Mouse (Mus musculus): ENCODE measurements around the gene Tcf7l1. TPM values are rescaled to one million over a fixed set of nuclear protein-coding genes. Genes with fewer than 3 reads are reported as not detected.

Gene Tcf7l1
- polyA plus RNA-seq, 1 experiment from 2014 or later: 7.8 TPM

DNA sequence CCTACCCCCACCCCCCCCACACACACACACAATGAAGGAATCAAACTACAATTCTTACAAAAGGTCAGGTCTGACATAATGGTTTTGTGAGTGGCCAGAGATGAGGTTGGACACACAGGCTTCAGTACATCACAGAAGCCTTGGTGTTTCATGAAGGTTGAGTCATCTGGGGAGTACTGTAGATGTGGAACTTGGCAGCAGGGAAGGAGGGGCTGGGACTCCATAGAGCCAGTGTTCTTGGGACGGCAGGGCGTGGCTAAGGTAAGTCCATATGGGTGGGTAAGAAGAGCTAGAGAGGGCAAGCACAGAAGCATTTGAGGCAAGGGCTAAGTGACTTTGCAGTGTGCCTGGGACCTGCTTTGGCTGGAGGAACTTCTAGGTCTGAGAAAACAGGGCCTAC, 185.0 kb downstream of the Tcf7l1 start:
- DNase-seq (no peak), ATAC-seq (ENCODE audit: low FRiP score, low TSS enrichment) (no peak)
- peaks cover 35% of the 10 kb centered on the region for H3K36me3 ChIP-seq (ENCODE audit: control insufficient read depth, insufficient read depth, low read length)
- no peak overlapping the region for H3K9ac ChIP-seq (replicated peaks; ENCODE audit: low read length)
- no peak overlapping the region for H3K27ac ChIP-seq (replicated peaks; ENCODE audit: low read depth, low read length)
- no peak overlapping the region for H3K4me3 ChIP-seq (replicated peaks; ENCODE audit: low read depth, low read length)
- peaks cover under 1% of the 10 kb centered on the region; the same call in 1 of the 2 replicates for H3K4me1 ChIP-seq (ENCODE audit: control insufficient read depth, insufficient read depth, low read length)
- no peaks in the 10 kb centered on the region for H3K9me3 ChIP-seq (ENCODE audit: control insufficient read depth, low read length)
- H3K27me3 ChIP-seq (ENCODE audit: control insufficient read depth, insufficient read depth, low read length): no peaks in the 10 kb centered on the region
- no peak overlapping the region for H3K4me2 ChIP-seq (ENCODE audit: low read length)
- WGBS: 92% methylated on average over 2 of the region's 2 CpGs

- H3K4me2 ChIP-seq (ENCODE audit: low read length): no peak overlapping the region
- no peaks in the 10 kb centered on the region for H3K27me3 ChIP-seq (ENCODE audit: control insufficient read depth, insufficient read depth, low read length)
- WGBS: 64% methylated on average over 1 of the region's 1 CpGs
- no peak for ATAC-seq (ENCODE audit: low FRiP score, low TSS enrichment)
- H3K27ac ChIP-seq (replicated peaks; ENCODE audit: low read depth, low read length): no peak overlapping the region
- H3K9me3 ChIP-seq (ENCODE audit: control insufficient read depth, low read length): no peaks in the 10 kb centered on the region
- H3K4me1 ChIP-seq (ENCODE audit: control insufficient read depth, insufficient read depth, low read length): peaks cover 13% of the 10 kb centered on the region; the same call in 1 of the 2 replicates
- H3K36me3 ChIP-seq (ENCODE audit: control insufficient read depth, insufficient read depth, low read length): peaks cover 16% of the 10 kb centered on the region
- no peak overlapping the region for H3K9ac ChIP-seq (replicated peaks; ENCODE audit: low read length)
- H3K4me3 ChIP-seq (replicated peaks; ENCODE audit: low read depth, low read length): no peak overlapping the region
- peak; percentile 78 for DNase-seq
Observed at GRCm38 (mm10) chr6:72601732-72602131, 187.3 kb downstream of the Tcf7l1 start.

DNA sequence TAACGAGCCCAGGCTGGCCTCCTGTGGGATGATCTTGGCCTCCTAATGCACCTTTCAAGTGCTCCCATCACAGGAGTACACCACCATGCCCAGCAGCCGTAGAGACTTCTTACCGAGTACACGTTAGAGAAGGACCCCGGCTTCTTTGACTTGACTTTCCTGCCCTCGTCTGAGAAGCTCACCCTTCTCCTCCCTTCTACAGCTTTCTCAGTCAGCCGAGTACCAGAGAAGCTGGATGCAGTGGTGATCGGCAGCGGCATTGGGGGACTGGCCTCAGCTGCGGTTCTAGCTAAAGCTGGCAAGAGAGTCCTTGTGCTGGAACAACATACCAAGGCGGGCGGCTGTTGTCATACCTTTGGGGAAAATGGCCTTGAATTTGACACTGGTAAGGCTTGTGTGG, 188.3 kb downstream of the Tcf7l1 start:
- DNase-seq (no peak), ATAC-seq (ENCODE audit: low FRiP score, low TSS enrichment) (no peak)
- H3K4me2 ChIP-seq (ENCODE audit: low read length): no peak overlapping the region
- H3K4me3 ChIP-seq (replicated peaks; ENCODE audit: low read depth, low read length): no peak overlapping the region
- no peaks in the 10 kb centered on the region for H3K27me3 ChIP-seq (ENCODE audit: control insufficient read depth, insufficient read depth, low read length)
- H3K9ac ChIP-seq (replicated peaks; ENCODE audit: low read length): no peak overlapping the region
- H3K27ac ChIP-seq (replicated peaks; ENCODE audit: low read depth, low read length): no peak overlapping the region
- H3K4me1 ChIP-seq (ENCODE audit: control insufficient read depth, insufficient read depth, low read length): peaks cover 13% of the 10 kb centered on the region; the same call in 1 of the 2 replicates
- WGBS: 87% methylated on average over 12 of the region's 12 CpGs
- H3K9me3 ChIP-seq (ENCODE audit: control insufficient read depth, low read length): no peaks in the 10 kb centered on the region
- peaks cover 6% of the 10 kb centered on the region for H3K36me3 ChIP-seq (ENCODE audit: control insufficient read depth, insufficient read depth, low read length)

- Histone ChIP-seq H3K36me3 (ENCODE audit: control insufficient read depth, insufficient read depth, low read length) (peaks cover 3% of the 10 kb centered on the region; the same call in 1 of the 2 replicates), H3K4me2 (ENCODE audit: low read length) (no peak overlapping the region), H3K27ac (replicated peaks; ENCODE audit: low read depth, low read length) (no peak overlapping the region), H3K9me3 (ENCODE audit: control insufficient read depth, low read length) (no peaks in the 10 kb centered on the region), H3K27me3 (ENCODE audit: control insufficient read depth, insufficient read depth, low read length) (no peaks in the 10 kb centered on the region), H3K9ac (replicated peaks; ENCODE audit: low read length) (no peak overlapping the region), H3K4me3 (replicated peaks; ENCODE audit: low read depth, low read length) (no peak overlapping the region), H3K4me1 (ENCODE audit: control insufficient read depth, insufficient read depth, low read length) (peaks cover 13% of the 10 kb centered on the region; the same call in 1 of the 2 replicates)
- WGBS: 78% methylated on average over 6 of the region's 6 CpGs
- no peak for ATAC-seq (ENCODE audit: low FRiP score, low TSS enrichment)
- no peak for DNase-seq
Observed at GRCm38 (mm10) chr6:72600216-72600615, 188.8 kb downstream of the Tcf7l1 start.

GRCm38 (mm10) chr6:72598791-72599557, 190.1 kb downstream of the Tcf7l1 start:
- no peaks in the 10 kb centered on the region for H3K36me3 ChIP-seq (ENCODE audit: control insufficient read depth, insufficient read depth, low read length)

GRCm38 (mm10) chr6:72597956-72598753, 190.9 kb downstream of the Tcf7l1 start, which contains the start of the genes Elmod3 and Retsat:
Gene Elmod3 (minus strand): TSS chr6:72598413.
Gene Retsat (plus strand): TSS chr6:72598475.
- 1% methylated on average over 38 of the region's 38 CpGs for WGBS
- ATAC-seq (ENCODE audit: low FRiP score, low TSS enrichment) (peak; percentile 90), DNase-seq (peak; percentile 95)
- peak within 1 kb of the TSS; percentile 46 for H3K27ac ChIP-seq (replicated peaks; ENCODE audit: low read depth, low read length)
- peaks cover 13% of the 10 kb centered on the region; the same call in 1 of the 2 replicates for H3K4me1 ChIP-seq (ENCODE audit: control insufficient read depth, insufficient read depth, low read length)
- no peaks in the 10 kb centered on the region for H3K9me3 ChIP-seq (ENCODE audit: control insufficient read depth, low read length)
- H3K36me3 ChIP-seq (ENCODE audit: control insufficient read depth, insufficient read depth, low read length): no peaks in the 10 kb centered on the region
- no peaks in the 10 kb centered on the region for H3K27me3 ChIP-seq (ENCODE audit: control insufficient read depth, insufficient read depth, low read length)
- H3K4me3 ChIP-seq (replicated peaks; ENCODE audit: low read depth, low read length): peak within 1 kb of the TSS; percentile 61
- peak within 1 kb of the TSS; percentile 58 for H3K4me2 ChIP-seq (ENCODE audit: low read length)
- H3K9ac ChIP-seq (replicated peaks; ENCODE audit: low read length): peak within 1 kb of the TSS; percentile 69

More at GRCm38 (mm10) chr6:72598791-72599557, 190.1 kb downstream of the Tcf7l1 start:
- Histone ChIP-seq H3K4me2 (ENCODE audit: low read length) (peak overlapping the region; percentile 58), H3K9me3 (ENCODE audit: control insufficient read depth, low read length) (no peaks in the 10 kb centered on the region), H3K9ac (replicated peaks; ENCODE audit: low read length) (peak overlapping the region; percentile 69), H3K4me1 (ENCODE audit: control insufficient read depth, insufficient read depth, low read length) (peaks cover 13% of the 10 kb centered on the region; the same call in 1 of the 2 replicates), H3K27ac (replicated peaks; ENCODE audit: low read depth, low read length) (peak overlapping the region; percentile 46), H3K27me3 (ENCODE audit: control insufficient read depth, insufficient read depth, low read length) (no peaks in the 10 kb centered on the region), H3K4me3 (replicated peaks; ENCODE audit: low read depth, low read length) (peak overlapping the region; percentile 61)
- ATAC-seq (ENCODE audit: low FRiP score, low TSS enrichment) (no peak), DNase-seq (peak; percentile 48)
- 51% methylated on average over 12 of the region's 12 CpGs for WGBS

DNA sequence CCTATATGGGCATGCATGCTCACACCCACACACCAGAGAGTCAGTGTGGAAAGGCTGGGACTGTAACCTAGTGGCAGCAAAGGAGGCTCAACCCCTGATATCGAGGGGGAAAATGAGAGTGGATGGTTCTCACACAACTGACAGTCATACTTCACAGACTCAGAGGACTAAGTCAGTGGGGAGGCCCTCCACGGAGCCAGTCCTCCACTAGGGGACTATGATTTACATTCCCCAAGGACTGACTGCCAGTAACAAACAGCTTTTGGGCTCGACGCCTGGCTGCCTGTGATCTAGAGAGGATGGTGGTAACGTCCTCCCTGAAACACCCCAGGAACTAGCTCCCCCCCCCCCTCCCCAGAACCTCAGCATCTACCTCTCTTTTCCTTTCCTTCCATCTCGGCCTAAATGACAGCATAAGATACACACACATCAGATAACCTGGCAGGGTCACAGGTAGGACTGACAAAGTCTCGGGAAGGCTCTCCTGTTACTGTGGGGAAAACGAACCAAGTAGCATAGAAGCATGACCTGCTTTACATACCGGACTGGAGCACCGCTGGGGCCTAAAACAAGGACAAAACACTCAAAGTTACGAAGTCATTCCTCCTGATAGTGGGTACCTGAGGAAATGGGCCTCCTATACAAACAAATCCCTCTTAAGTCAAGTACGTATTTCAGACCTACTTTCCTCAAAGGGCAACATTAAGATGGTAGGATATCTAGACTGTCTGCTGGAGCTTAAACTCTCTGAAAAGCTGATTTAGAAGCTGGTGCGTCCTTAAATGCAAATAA, 191.8 kb downstream of the Tcf7l1 start:
- 47% methylated on average over 13 of the region's 13 CpGs for WGBS
- H3K4me1 ChIP-seq (ENCODE audit: control insufficient read depth, insufficient read depth, low read length): peaks cover 13% of the 10 kb centered on the region; the same call in 1 of the 2 replicates
- peak overlapping the region; percentile 69 for H3K9ac ChIP-seq (replicated peaks; ENCODE audit: low read length)
- H3K9me3 ChIP-seq (ENCODE audit: control insufficient read depth, low read length): no peaks in the 10 kb centered on the region
- no peaks in the 10 kb centered on the region for H3K36me3 ChIP-seq (ENCODE audit: control insufficient read depth, insufficient read depth, low read length)
- H3K4me3 ChIP-seq (replicated peaks; ENCODE audit: low read depth, low read length): peak overlapping the region; percentile 61
- DNase-seq (peak; percentile 2), ATAC-seq (ENCODE audit: low FRiP score, low TSS enrichment) (no peak)
- no peaks in the 10 kb centered on the region for H3K27me3 ChIP-seq (ENCODE audit: control insufficient read depth, insufficient read depth, low read length)
- peak overlapping the region; percentile 58 for H3K4me2 ChIP-seq (ENCODE audit: low read length)
- H3K27ac ChIP-seq (replicated peaks; ENCODE audit: low read depth, low read length): no peak overlapping the region

DNA sequence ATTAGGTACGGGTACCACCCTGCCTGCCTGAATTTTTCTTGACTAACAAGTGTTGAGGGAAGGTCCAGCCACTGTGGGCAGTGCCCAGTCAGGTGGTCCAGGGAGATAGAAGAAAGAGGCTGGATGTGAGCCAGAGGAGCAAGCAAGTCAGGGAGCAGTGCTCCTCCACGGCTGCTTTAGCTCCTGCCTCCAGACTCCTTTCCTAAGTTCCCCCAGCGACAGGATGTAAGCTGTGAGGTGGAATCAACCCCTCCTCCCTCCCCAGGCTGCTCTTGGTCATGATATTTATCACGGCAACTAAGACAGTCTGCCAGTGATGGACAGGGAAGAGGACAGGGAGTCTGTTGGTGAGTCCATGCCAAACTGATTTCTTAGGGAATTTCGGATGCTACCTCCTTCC, 195.1 kb downstream of the Tcf7l1 start:
- no peak overlapping the region for H3K4me2 ChIP-seq (ENCODE audit: low read length)
- H3K27me3 ChIP-seq (ENCODE audit: control insufficient read depth, insufficient read depth, low read length): no peaks in the 10 kb centered on the region
- H3K4me3 ChIP-seq (replicated peaks; ENCODE audit: low read depth, low read length): no peak overlapping the region
- peaks cover 12% of the 10 kb centered on the region; the same call in 1 of the 2 replicates for H3K4me1 ChIP-seq (ENCODE audit: control insufficient read depth, insufficient read depth, low read length)
- no peak for DNase-seq
- no peak for ATAC-seq (ENCODE audit: low FRiP score, low TSS enrichment)
- no peaks in the 10 kb centered on the region for H3K36me3 ChIP-seq (ENCODE audit: control insufficient read depth, insufficient read depth, low read length)
- no peak overlapping the region for H3K27ac ChIP-seq (replicated peaks; ENCODE audit: low read depth, low read length)
- H3K9me3 ChIP-seq (ENCODE audit: control insufficient read depth, low read length): no peaks in the 10 kb centered on the region
- 73% methylated on average over 5 of the region's 5 CpGs for WGBS
- H3K9ac ChIP-seq (replicated peaks; ENCODE audit: low read length): no peak overlapping the region

Measured in midbrain, embryonic 14.5 days (tissue).